In genomic region chr4:40285582-40285981, GRCm38 (mm10) we compare ENCODE assay signal across 9 mouse cellular contexts. TPM values are rescaled to one million over a fixed set of nuclear protein-coding genes. Genes with fewer than 3 reads are reported as not detected.
DNase-seq lines count a peak whose midpoint lies in the region; ATAC-seq lines count a peak whose summit lies in the region.
"Had no signal": no experiment of that assay in that cellular context is flagged by ENCODE, and none has a peak within 500 bp of the region (broad histone marks: within the 10 kb centered on the region; RNA-seq: fewer than 3 reads in every experiment).

No protein-coding gene starts in this region.

- ATAC-seq in megakaryocyte-erythroid progenitor cell, adult 5-6 weeks (replicated peaks; ENCODE audit: low FRiP score, low TSS enrichment, poor library complexity, severe bottlenecking) = peak; percentile 80

- intact Hi-C loops in heart, postnatal 25 days (cut with DNase I) = loop anchor here (1.0 to 5.0 kb wide), 2 partner anchors 103 to 151 kb away; no protein-coding TSS in a partner anchor
- intact Hi-C loops in gastrocnemius, postnatal 14 days (cut with DNase I; ENCODE audit: low total_unique reads) = loop anchor here (5.0 kb wide), 2 partner anchors 68 to 153 kb away; no protein-coding TSS in a partner anchor

- no peaks in the 10 kb centered on the region for H3K27me3 ChIP-seq in splenic B cell, adult 2 months (ENCODE audit: control insufficient read depth, insufficient read depth, low read length, poor library complexity, severe bottlenecking)
- H3K27me3 ChIP-seq: stomach, embryonic 15.5 days had no signal

- no peaks in the 10 kb centered on the region for H3K36me3 ChIP-seq in splenic B cell, adult 2 months (ENCODE audit: control insufficient read depth, insufficient read depth, low read length, poor library complexity, severe bottlenecking)
- H3K36me3 ChIP-seq: stomach, embryonic 15.5 days had no signal

- peak; percentile 56 to 84 for DNase-seq in heart, adult 18-20 months
- DNase-seq in heart, postnatal 25 days (ENCODE audit: low spot score) = no peak
- peak; percentile 76 for DNase-seq in ES-CJ7 (ENCODE audit: low read depth, low spot score)
- peak; percentile 59 to 73 for DNase-seq in cerebellum, adult 18-20 months
- peak; percentile 36 for DNase-seq in gastrocnemius, postnatal 14 days
- peak; percentile 66 to 77 for DNase-seq in layer of hippocampus, postnatal 10 days (ENCODE audit: low spot score in 2 of 2)
- DNase-seq in splenic B cell, adult 2 months (ENCODE audit: low read depth, low spot score) = peak; percentile 87

RNA-seq across cellular contexts. Expression of gene Ndufb6, which starts 6.4 kb away (rescaled TPM):
- 100 to 1,000 TPM; 498 to 550 TPM for total RNA-seq in heart, adult 18-20 months (2021)
- 100 to 1,000 TPM; 524 to 552 TPM for total RNA-seq in heart, postnatal 25 days (2021)
- total RNA-seq in gastrocnemius, postnatal 14 days (2021) = 100 to 1,000 TPM; 230 to 264 TPM
- 100 to 1,000 TPM; 229 TPM for total RNA-seq in layer of hippocampus, postnatal 10 days (2021)
- 164 and 196 TPM in 2 replicates for total RNA-seq in megakaryocyte-erythroid progenitor cell, adult 5-6 weeks (2014; fragmentation: Nextera tagmentation)
- 67.9 and 81.9 TPM in 2 replicates for total RNA-seq in megakaryocyte-erythroid progenitor cell, adult 5-6 weeks (2017)

RNA-seq across cellular contexts. Expression of gene Topors, which starts 15.9 kb away (rescaled TPM):
- 10 to 100 TPM in 1 of 2 experiments, 1 to 10 TPM in 1; 9.6 to 10.0 TPM for total RNA-seq in heart, adult 18-20 months (2021)
- total RNA-seq in heart, postnatal 25 days (2021) = 10 to 100 TPM; 10.1 to 11.5 TPM
- total RNA-seq in gastrocnemius, postnatal 14 days (2021) = 10 to 100 TPM in 1 of 2 experiments, 1 to 10 TPM in 1; 9.0 to 10.7 TPM
- total RNA-seq in layer of hippocampus, postnatal 10 days (2021) = 10 to 100 TPM; 17.5 to 20.1 TPM
- total RNA-seq in megakaryocyte-erythroid progenitor cell, adult 5-6 weeks (2014; fragmentation: Nextera tagmentation) = 27.1 and 41.9 TPM in 2 replicates
- total RNA-seq in megakaryocyte-erythroid progenitor cell, adult 5-6 weeks (2017) = 88.1 and 96.6 TPM in 2 replicates

RNA-seq across cellular contexts. Expression of gene Smim27, which starts 16.2 kb away (rescaled TPM):
- 10 to 100 TPM; 38.5 to 43.6 TPM for total RNA-seq in heart, adult 18-20 months (2021)
- 10 to 100 TPM; 39.4 to 41.1 TPM for total RNA-seq in heart, postnatal 25 days (2021)
- 10 to 100 TPM; 38.9 to 45.9 TPM for total RNA-seq in gastrocnemius, postnatal 14 days (2021)
- 10 to 100 TPM; 11.5 to 12.8 TPM for total RNA-seq in layer of hippocampus, postnatal 10 days (2021)
- total RNA-seq in megakaryocyte-erythroid progenitor cell, adult 5-6 weeks (2014; fragmentation: Nextera tagmentation) = 7.4 and 26.3 TPM in 2 replicates
- total RNA-seq in megakaryocyte-erythroid progenitor cell, adult 5-6 weeks (2017) = 6.0 and 6.9 TPM in 2 replicates

RNA-seq across cellular contexts. Expression of gene Ddx58, which starts 46.0 kb away (rescaled TPM):
- 1 to 10 TPM; 7.6 to 8.5 TPM for total RNA-seq in heart, adult 18-20 months (2021)
- total RNA-seq in heart, postnatal 25 days (2021) = 1 to 10 TPM; 7.8 to 7.9 TPM
- total RNA-seq in gastrocnemius, postnatal 14 days (2021) = 1 to 10 TPM; 3.2 to 4.2 TPM
- total RNA-seq in layer of hippocampus, postnatal 10 days (2021) = 1 to 10 TPM; 4.4 to 5.3 TPM
- 11.3 and 14.2 TPM in 2 replicates for total RNA-seq in megakaryocyte-erythroid progenitor cell, adult 5-6 weeks (2014; fragmentation: Nextera tagmentation)
- total RNA-seq in megakaryocyte-erythroid progenitor cell, adult 5-6 weeks (2017) = 18.9 and 20.2 TPM in 2 replicates
